Mouse (Mus musculus) kidney, adult 8-10 months (tissue): ENCODE measurements around the gene Ubqln4.

Experiments
- DNase-seq, 2 experiments: peaks; one replicate each; pipeline ENCODE4 v3.0.0; 2022

Ubqln4 gene

DNA sequence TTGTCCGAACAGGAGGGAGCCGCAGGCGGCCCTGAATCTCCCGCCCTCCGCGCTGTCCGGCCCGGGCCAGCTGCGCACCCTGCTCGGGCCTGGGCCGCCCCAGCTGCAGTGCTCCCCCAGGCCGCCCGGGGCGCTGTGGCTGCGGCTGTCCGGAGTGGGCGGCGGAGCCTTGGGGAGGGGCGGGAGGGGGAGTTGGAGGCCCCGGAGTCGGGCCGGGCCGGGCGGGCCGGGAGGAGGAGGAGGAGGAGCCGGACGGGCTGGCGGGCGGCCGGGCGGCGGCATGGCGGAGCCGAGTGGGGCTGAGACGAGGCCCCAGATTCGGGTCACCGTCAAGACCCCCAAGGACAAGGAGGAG lies at the start of gene Ubqln4:
Gene Ubqln4, plus strand, starts transcription at position 234 of the 355 bp plus-strand sequence.
- DNase-seq: peak; percentile 85 to 91

DNA sequence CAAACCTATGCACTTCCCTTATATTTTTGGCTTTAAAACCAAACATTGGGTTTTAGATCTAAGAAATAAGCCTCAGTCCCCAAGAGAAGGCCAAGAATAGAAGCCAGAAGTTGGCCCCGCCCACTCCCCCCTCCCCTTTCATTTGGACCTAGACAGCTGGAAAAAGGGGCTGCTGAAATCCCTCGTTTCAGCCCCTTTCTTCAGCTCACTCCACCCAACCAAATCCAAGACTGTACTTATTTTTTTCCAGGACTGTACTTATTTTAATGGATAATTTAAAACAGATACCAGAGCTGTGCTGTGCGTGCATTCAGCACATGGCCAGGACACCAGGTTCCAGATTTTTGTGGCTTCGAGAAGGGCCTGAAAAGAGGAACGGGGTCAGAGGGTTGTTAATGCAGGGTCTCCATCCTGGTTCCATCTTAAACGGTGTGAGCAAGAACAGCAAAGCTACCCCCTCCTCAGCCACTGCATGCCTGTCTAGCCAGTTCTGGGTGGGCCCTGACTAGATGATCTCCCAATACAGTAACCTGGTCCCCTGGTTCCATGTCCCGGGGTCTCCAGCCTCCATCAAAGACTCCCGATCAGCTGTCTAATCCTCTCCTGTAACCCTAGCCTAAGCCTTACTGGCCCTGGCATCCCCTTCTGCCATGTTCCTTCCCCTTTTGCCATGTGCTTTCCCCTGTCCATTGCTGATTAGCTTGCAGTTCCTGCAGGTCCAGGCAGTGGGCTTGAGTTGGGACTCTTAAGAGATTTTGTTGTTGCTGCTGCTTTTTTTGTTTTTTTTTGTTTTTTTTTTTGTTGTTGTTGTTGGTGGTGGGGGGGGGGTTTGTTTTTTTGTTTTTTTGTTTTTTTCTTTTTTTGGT lies 49.4 kb upstream of the Ubqln4 start:
- no peak for DNase-seq

DNA sequence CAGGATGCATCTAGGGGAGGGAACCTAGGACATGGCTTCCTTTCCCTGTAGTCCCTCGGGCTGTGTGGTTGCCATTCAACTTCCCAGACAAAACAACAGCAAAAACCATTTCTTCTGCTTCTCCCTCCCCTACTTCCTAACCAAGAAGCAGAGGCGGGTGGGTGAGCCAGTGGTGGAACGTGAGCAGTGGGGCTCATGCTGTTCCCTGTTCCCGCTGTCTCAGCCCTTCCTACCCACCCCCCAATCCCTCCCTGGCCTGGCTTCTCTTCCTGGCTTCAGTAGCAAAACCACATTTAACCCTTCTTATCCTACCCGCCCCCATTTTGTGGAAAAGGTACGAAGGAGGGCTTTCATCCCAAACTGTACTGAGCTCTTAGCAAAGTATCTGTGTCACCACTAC lies 48.5 kb upstream of the Ubqln4 start:
- DNase-seq: no peak

DNA sequence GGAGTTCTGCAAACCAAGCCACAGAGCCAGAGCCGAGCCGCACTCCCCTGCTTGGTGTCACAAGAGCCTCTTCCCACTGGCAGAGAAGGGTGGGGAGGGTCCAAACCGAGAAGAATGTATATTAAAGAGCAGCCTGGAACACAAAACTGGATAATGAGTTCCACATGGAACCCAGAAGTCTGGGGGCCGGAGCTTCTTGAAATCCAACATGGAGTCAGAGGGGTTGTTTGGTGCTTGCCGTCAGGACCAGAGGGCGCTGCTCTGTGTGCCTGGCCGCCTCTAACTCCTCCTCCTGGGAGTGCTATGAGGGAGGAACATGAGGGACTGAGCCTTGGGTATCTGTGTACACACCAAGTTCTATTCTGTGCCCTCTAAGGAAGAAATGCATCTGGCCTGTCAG lies 47.8 kb upstream of the Ubqln4 start:
- no peak for DNase-seq

DNA sequence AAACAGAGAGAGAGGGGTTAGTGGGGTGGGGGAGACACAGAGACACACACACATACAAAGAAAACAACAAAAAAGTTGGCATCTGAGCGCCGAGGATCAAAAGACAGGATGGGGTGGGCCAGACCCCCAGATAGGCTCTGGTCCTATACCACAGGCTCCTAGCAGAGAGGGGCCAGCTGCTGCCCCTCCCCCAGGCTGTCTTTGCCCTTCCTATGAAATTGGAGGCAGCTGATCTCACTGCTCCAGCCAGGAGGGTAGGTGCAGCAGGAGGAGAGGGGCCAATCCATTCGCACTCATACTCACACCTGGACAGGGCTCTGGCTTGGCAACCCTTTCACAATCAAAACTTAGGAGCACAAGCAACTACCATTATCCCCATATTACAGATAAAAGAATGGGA lies 44.3 kb upstream of the Ubqln4 start:
- no peak for DNase-seq

DNA sequence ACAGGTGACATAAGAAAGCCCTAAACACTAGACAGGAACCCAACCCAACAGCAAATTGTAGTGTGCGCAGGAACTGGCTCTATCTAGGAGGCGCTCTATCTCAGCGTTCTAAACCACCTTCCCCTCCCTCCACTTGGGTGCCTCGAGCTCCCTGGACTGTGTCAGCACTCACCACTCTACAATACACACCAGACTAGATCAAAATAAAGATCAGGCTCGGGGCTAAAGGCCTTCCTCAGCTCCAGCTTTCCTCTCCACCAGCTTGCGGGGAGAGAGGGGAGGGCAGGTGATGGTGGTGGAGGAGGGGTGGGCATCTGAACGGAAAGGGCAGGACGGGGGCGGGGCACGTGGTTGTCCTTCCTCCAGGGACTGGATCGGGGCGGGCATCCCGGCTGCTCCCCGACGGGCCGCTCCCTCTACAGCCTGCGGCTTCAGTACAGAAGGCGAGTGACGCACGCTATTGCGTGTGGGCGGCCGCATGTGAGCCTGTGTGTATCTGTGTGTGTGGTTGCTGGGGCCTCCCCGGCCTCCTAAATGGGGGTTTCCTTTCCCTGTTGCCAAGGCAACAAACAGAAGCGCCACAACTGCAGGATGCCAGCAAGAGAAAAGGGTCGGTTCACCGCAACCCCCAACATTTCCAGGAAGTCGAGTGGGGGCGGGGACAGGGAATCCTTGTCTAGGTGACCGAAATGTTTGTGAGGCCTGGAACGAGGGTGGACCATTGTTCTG lies 43.7 kb upstream of the Ubqln4 start, which contains the start of gene Lmna:
Gene Lmna, minus strand, starts transcription at position 265 of the 729 bp plus-strand sequence.
- DNase-seq: peak; percentile 93 to 94

DNA sequence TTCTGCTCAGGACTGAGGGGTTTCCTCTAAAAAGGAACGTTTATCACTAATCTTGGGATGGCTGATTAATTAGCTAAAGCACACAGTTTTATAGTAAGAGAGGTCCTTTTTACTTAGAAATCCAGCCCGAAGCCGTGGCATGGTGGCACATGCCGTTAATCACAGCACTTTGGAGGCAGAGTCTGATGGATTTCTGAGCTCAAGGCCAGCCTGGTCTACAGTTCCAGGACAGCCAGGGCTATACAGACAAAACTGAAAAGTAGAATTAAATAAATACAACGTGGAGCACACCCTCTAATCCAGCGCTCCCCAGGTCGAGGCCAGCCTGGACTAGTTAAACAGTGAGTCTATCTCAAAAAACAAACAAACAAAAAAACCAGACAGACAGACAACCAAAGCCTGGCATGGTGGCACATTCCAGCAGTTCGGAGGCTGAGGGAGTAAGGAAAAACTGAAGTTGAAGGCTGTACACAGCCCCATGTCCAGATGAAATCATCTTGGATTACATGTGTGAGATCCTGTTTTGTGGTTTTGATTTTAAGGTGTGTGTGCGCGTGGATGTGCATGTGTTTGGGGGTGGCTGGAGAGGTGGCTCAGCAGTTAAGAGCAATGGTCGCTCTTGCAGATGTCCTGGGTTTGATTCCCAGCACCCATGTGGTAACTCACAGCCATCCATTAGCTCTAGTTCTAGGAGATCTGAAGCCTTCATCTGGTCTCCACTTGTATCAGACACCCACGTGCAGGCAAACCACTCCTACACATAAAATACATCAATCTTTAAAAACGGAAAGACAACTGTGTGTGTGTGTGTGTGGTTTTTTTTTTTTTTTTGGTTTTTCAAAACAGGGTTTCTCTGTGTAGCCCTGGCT lies 42.9 kb upstream of the Ubqln4 start:
- DNase-seq: no peak

DNA sequence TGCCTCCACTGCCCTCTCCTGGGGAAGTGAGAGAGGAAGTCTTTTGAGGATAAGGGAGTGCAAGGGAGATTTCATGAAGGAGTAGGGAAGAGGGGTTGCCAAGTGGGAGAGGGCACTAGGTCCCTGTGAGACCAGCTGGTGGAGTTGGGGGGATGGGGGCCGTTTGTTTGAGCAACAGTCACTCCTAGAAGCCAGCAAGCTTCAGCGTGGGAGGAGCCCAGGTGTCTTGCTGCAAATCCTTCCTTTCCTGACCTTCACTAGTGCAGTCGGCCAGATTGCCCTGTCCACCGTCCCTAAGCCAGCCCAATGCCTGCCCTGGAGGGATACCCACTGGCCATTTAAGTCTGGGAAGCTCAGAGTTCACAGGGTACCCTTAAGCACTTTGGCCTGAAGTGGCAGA lies 42.0 kb upstream of the Ubqln4 start:
- DNase-seq: no peak

DNA sequence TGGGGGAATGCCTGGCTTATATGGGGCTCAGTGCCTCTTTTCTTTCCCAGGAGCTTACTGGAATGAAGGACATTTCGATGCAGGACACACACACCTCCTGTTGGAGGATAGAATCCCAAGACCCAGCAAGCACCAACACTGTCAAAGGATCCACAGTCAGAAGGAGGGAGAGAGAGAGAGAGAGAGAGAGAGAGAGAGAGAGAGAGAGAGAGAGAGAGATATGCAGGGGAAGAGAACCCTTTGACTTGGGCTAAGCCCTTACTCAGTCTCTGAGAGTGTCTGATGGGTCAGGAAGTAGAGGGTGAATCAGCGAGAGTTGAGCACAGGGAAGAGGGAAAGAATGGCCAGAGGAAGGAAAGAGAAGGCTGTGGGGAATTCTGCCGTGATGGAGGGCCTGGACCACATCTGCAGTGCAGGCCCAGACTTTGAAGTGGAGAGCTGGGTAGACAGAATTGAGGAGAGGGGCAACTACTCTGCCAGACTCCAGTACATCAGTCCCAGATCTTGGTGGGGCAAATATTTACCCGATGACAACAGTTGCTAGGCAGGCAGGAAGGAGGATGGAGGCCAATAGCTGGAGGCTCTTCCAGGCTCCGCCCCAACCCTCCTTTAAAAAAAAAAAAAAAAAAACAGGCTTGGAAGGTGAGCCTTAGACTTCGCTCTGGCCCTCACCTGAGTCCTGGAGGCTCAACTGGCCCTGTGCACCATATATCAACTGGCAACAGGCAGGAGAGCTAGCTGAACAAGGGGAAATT lies 41.2 kb upstream of the Ubqln4 start:
- DNase-seq: no peak

DNA sequence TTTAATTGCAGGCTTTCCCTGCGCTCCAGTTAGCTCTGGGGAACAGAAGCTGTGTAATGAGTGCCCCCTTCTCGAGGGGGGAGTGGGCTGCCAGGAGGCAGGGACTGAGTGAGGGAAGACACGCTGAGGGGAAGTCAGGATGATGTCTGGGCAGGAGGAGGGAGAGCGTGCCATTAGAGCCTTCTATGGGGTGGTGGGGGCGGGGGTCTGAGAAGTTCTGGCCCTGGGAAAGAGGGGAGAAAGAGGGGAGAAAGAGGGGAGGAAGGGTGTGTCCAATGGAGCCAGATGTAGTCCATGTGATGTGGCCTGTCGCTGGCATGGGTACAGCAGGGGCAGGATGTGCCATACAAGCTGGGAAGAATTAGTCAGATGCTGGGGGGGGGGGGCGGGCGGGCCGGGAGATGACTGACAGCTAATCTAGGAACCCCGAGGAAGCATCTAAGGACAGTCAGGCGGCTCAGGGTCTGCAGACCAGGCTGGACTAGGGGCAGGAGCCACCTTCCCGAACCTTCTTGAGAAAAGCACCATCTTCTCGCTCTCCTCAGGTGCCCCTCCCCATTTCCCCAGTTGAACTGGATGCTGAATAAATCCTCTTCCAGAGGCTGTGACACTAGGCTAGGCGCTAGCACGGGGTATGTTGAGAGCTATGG lies 40.5 kb upstream of the Ubqln4 start:
- no peak for DNase-seq

DNA sequence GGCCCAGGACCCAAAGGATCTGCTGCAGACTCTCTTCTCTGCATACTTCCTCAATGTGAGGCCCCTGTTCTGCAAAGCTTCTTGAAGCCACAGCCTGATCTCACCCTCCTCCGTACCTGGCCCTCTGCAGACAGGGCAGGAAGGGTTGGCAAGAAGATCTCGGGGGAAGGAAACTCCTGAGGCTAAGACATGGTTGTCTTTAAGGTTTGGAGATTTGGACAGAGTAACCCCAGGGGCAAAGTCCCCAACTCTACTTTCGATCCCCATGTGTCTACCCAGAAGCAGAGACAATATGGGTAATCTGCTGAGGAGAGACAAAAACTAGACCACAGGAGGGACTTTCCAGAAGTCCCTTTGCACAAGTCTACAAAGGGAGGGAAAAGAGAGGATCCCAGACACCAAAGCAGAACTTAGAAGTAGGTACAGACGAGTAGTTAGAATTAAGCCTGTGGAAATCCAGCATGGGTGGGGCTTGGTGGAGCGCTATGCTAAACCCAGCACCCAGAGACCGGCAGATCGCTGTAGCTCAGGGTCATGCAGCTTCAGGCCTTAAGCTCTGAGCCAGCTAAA lies 39.9 kb upstream of the Ubqln4 start:
- DNase-seq: no peak

DNA sequence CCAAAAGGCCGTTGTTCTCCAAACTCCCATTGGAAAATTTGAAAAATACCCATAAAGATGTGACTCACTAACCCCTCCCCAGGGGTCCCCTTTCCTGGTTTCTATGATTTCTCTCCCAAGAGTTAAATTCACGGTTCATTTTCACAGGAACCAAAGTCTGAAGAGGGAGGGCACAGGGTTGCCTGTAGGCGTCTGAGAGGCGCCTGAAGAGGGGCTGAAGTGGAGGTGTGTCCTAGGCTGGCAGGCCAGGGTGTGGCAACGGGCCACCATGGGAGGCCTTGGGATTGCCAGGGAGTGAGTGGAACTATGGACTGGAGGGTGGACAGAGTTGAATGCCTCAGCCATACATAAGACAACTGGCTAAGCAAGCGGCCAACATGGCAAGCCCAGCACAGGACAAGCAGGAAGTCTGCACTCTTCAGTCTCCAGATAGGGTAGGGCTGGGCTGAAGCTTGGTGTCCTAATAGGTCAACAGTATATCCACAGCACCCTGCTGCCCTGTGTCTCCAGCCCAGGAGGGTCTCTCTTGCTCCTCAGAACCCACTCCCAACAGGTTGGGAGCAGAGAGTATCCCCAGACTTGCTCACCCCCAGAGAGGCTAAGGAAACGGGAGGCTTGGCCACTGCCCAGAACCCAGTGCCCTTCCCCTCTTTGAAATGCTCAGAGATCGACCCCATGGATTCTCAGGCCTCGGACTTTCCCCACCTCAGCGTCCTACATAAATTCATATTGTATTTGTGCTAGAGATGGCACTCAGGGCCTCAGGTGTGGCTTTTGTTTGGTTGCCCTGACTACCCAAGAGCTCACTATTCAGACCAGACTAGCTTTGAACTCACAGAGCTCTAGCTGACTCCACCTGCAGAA lies 39.1 kb upstream of the Ubqln4 start:
- DNase-seq: no peak

DNA sequence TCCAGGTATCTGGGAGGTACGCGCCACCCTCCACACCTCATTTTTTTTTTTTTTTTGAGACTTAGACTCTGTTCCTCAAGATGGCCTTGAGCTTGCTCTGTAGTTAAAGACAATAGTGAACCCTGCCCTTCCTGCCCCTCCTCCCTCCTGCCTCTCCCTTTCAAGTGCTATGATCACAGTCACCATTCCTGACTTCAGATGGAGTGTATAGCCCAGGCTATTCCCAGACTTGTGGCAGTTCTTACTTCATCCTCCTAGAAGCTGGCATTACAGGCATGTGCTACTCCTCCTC lies 38.5 kb upstream of the Ubqln4 start:
- DNase-seq: no peak

DNA sequence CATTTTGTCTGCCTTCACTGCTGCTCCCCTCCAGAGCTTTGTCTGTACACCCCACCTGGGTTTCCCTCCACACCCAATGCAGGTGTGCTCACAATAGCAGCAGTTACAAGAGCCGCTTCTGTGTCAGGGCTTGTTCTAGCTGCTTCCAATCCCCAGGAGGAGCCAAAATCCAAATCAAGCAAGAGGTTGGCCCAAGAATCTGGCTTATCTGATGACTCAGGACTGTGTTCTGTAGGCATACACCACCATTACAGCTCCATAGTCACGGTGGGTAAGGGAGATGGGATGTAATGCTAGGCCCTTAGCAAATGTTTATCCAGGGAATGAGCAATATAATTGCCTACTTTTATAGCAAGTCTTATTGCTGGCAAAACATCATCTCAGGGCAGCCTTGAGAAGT lies 37.2 kb upstream of the Ubqln4 start:
- DNase-seq: no peak

DNA sequence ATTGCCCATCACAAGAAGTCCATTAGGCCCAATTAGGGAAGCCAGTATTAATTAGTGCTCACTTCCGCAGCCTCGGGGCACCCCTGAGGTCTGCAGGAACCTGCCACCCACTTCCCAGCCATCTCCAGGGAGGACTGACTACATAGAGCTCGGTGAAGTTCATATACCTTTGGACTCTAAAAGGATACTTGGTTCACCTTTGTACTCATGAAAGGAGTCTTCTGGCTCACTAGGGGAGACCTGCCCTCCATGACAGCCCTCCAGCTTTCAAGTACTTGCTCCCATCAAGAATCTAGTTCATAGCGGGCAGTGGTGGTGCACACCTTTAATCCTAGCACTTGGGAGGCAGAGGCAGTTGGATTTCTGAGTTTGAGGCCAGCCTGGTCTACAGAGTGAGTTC lies 35.1 kb upstream of the Ubqln4 start:
- DNase-seq: no peak

DNA sequence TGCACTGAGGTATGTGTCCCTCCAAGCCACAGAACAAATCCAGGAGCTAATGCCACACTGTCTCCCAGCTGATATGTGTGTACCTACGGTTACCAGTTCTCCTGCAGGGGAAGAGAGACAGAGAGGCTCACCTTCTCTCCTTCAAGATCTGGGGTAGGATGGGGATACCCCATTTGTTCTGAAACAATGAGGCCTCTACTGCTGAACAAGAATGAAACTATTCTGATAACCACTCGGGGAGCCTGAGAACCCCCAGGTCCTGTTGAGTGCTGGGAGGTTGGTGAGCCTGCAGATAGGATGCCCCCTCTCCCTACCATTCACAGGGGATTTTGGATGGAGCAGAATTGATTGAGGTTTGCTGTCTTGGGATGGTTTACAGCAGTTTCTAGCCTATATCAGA lies 33.5 kb upstream of the Ubqln4 start:
- no peak for DNase-seq

DNA sequence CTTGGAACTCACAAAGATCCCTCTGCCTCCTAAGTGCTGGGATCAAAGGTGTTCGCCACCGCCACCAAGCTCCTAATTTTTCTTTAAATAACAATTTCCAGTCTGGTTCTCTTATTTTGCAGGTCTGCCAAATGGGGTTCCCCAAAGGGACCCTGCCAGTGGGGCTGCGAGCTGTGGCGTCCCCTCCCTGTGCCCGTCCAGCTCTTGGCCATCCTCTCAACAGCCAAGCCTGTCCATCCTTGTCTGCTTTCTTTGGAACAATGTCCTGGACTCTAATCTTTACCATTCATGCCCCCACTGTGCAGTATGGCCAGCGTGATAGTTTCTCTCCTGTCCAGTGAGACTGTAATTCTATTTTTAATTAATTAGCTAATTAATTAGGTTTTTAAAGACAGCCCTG lies 32.4 kb upstream of the Ubqln4 start:
- no peak for DNase-seq

DNA sequence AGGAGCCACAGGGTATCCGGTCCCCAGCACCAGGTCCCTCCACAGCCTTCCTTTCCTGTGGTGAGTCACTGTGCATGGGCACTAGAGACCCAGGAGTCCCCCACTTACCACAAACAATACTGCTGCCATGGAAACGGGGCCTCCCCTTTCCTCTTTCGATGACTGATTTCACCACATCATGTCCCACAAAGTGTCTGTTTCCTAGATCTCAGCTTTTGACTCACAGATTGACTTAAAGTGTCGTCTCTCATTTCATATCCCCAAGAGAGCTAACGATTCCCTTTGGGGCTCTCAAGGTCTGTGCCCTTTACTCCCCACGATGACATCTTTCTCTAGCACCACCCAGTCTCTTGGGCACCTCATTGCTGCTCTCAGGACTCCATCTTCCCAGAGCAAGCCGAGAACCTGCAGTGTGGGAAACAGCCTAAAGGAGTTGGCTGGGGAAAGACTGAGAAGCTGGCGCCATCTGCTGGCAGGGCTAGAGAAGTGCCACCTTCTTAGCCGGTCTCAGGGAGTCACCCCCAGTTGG lies 31.7 kb upstream of the Ubqln4 start:
- peak in 1 of 2 experiments; percentile 60 for DNase-seq

DNA sequence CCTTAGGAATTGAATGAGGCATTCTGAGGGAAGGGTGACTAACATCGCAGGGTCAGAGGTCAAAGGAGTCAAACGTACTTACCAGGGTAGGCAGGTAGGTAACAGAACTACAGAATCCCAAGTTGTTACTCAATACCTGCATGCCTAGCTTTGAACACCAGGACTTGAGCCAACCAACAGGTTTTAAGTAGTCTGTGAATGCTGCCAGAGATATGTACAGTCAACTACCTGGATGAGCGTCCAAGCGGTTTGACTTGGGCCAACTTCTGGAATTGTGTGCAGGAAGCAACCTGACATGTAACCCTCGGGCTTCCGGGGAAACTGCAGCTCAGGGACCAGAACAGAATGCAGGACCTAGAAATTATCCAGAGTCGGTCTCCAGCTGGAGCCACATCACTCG lies 30.5 kb upstream of the Ubqln4 start:
- DNase-seq: no peak

DNA sequence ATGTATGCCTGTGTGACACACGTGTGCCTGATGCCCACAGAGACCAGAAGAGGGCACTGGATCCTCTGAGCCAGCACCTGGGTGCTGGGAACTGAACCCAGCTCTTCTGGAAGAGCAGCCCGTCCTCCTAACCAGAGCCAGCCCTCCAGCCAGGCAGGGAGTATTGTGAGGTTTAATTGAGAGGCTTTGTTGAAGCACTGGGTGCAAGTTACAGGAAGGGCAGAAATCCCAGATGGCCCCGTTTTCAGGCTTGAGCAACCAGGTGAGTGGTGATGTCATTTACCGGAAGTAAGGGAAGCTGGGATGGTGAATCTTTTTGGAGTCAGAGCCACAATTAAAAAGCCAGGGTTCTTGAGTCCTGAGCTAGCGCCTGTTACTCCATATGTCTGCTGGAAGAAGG lies 28.5 kb upstream of the Ubqln4 start:
- DNase-seq: no peak
